Mouse (Mus musculus) MEL (cell line): ENCODE measurements around the gene Cdh15. TPM values are rescaled to one million over a fixed set of nuclear protein-coding genes. Genes with fewer than 3 reads are reported as not detected.

ENCODE experiments used
- DNase-seq: peaks from one replicate; pipeline ENCODE4 v3.0.0; 2011; ENCODE audit warnings: low read depth, low spot score
- H3K27ac ChIP-seq: 2 replicates; pipeline ENCODE4 v1.5.1; 2012; ENCODE audit warnings: low read depth, mild to moderate bottlenecking, control low read depth, low read length, moderate library complexity; ENCODE audit not compliant: control insufficient read depth
- H3K27me3 ChIP-seq, 2 experiments: fragments of 150-350 bp in 1 of 2; sonication (generic) in 1 of 2; 2 replicates each; pipeline ENCODE4 v1.6.1; 2012; ENCODE audit warnings: low read length in 2 of 2, mild to moderate bottlenecking in 2 of 2, improper control_type of control experiment in 1 of 2, moderate library complexity in 1 of 2; ENCODE audit not compliant: insufficient read depth in 2 of 2, control insufficient read depth in 1 of 2
- H3K36me3 ChIP-seq, 2 experiments: 2 replicates each; pipeline ENCODE4 v1.6.1; 2012 to 2014; ENCODE audit warnings: low read length in 2 of 2, improper control_type of control experiment in 1 of 2, inconsistent platforms in 1 of 2, mild to moderate bottlenecking in 1 of 2; ENCODE audit not compliant: insufficient read depth in 2 of 2, control insufficient read depth in 1 of 2
- H3K4me1 ChIP-seq, 2 experiments: fragments of 150-350 bp in 1 of 2; sonication (generic) in 1 of 2; 2 replicates each; pipeline ENCODE4 v1.6.1; 2012; ENCODE audit warnings: low read length in 2 of 2, improper control_type of control experiment in 1 of 2, mild to moderate bottlenecking in 1 of 2; ENCODE audit not compliant: insufficient read depth in 2 of 2, control insufficient read depth in 1 of 2
- H3K4me3 ChIP-seq, 2 experiments: fragments of 150-350 bp in 1 of 2; sonication (generic) in 1 of 2; 2 replicates each; pipeline ENCODE4 v1.5.1; 2012; ENCODE audit warnings: low read depth in 2 of 2, low read length in 2 of 2, mild to moderate bottlenecking in 2 of 2, moderate library complexity in 2 of 2, control low read depth in 1 of 2, improper control_type of control experiment in 1 of 2; ENCODE audit not compliant: control insufficient read depth in 1 of 2, insufficient read depth in 1 of 2
- H3K79me2 ChIP-seq: 2 replicates; pipeline ENCODE4 v1.6.1; 2012; ENCODE audit warnings: mild to moderate bottlenecking, low read length, moderate library complexity; ENCODE audit not compliant: control insufficient read depth, poor library complexity, insufficient read depth
- H3K9ac ChIP-seq: 2 replicates; pipeline ENCODE4 v1.6.1; 2012; ENCODE audit warnings: low read depth, mild to moderate bottlenecking, control low read depth, low read length, moderate library complexity; ENCODE audit not compliant: control insufficient read depth, poor library complexity, severe bottlenecking
- H3K9me3 ChIP-seq: fragments of 150-350 bp; sonication (generic); replicated peaks from 2 replicates; pipeline ENCODE4 v1.6.1; 2012; ENCODE audit warnings: mild to moderate bottlenecking, low read length, improper control_type of control experiment, moderate library complexity; ENCODE audit not compliant: insufficient read depth
- E2F4 ChIP-seq: IDR thresholded peaks from 2 replicates; pipeline ENCODE4 v1.6.1; 2011; ENCODE audit warnings: low read depth, low read length, improper control_type of control experiment, borderline replicate concordance
- EP300 ChIP-seq, 2 experiments: IDR thresholded peaks; 2 replicates each; pipeline ENCODE4 v1.6.1; 2011; ENCODE audit warnings: improper control_type of control experiment in 2 of 2, low read length in 2 of 2, low read depth in 1 of 2, mild to moderate bottlenecking in 1 of 2
- KAT2A ChIP-seq: conservative IDR thresholded peaks from 2 replicates; pipeline ENCODE4 v1.6.1; 2012; ENCODE audit warnings: low read depth, low read length, improper control_type of control experiment, inconsistent platforms
- MAFK ChIP-seq: IDR thresholded peaks from 2 replicates; pipeline ENCODE4 v1.6.1; 2011; ENCODE audit warnings: low read depth, mild to moderate bottlenecking, low read length, improper control_type of control experiment, borderline replicate concordance
- MAX ChIP-seq: IDR thresholded peaks from 2 replicates; pipeline ENCODE4 v1.6.1; 2011; ENCODE audit warnings: low read length, improper control_type of control experiment
- MXI1 ChIP-seq: IDR thresholded peaks from 2 replicates; pipeline ENCODE4 v1.6.1; 2011; ENCODE audit warnings: mild to moderate bottlenecking, low read depth, low read length, improper control_type of control experiment
- NELFE ChIP-seq: IDR thresholded peaks from 2 replicates; pipeline ENCODE4 v1.6.1; 2011; ENCODE audit warnings: low read depth, low read length, improper control_type of control experiment
- NRF1 ChIP-seq: IDR thresholded peaks from 2 replicates; pipeline ENCODE4 v1.6.1; 2014; ENCODE audit warnings: low read depth, mild to moderate bottlenecking, inconsistent platforms, low read length, improper control_type of control experiment, moderate library complexity; ENCODE audit not compliant: poor library complexity, insufficient read depth, severe bottlenecking
- POLR2A ChIP-seq, 2 experiments: IDR thresholded peaks; 2 replicates each; pipeline ENCODE4 v1.6.1; 2011 to 2012; ENCODE audit warnings: low read length in 2 of 2, mild to moderate bottlenecking in 2 of 2, control low read depth in 1 of 2, improper control_type of control experiment in 1 of 2, low read depth in 1 of 2, moderate library complexity in 1 of 2; ENCODE audit not compliant: control insufficient read depth in 1 of 2, insufficient read depth in 1 of 2, poor library complexity in 1 of 2
- RAD21 ChIP-seq: IDR thresholded peaks from 2 replicates; pipeline ENCODE4 v1.6.1; 2011; ENCODE audit warnings: mild to moderate bottlenecking, low read depth, low read length, improper control_type of control experiment
- RCOR1 ChIP-seq: IDR thresholded peaks from 2 replicates; pipeline ENCODE4 v1.6.1; 2012; ENCODE audit warnings: low read depth, mild to moderate bottlenecking, inconsistent platforms, low read length, improper control_type of control experiment
- TAL1 ChIP-seq: IDR thresholded peaks from 2 replicates; pipeline ENCODE4 v1.6.1; 2012; ENCODE audit warnings: mild to moderate bottlenecking, inconsistent platforms, low read length, moderate library complexity, mixed read lengths
- TBP ChIP-seq: IDR thresholded peaks from 2 replicates; pipeline ENCODE4 v1.8.0; 2011; ENCODE audit warnings: low read depth, low read length, improper control_type of control experiment
- USF1 ChIP-seq: IDR thresholded peaks from 2 replicates; pipeline ENCODE4 v1.6.1; 2014; ENCODE audit warnings: low read depth, mild to moderate bottlenecking, inconsistent platforms, low read length, improper control_type of control experiment, moderate library complexity
- ZC3H11A ChIP-seq: IDR thresholded peaks from 2 replicates; pipeline ENCODE4 v1.6.1; 2012; ENCODE audit warnings: low read depth, mild to moderate bottlenecking, inconsistent platforms, low read length, improper control_type of control experiment
- ZKSCAN1 ChIP-seq: IDR thresholded peaks from 2 replicates; pipeline ENCODE4 v1.6.1; 2012; ENCODE audit warnings: low read depth, mild to moderate bottlenecking, inconsistent platforms, low read length, improper control_type of control experiment, moderate library complexity
- polyA plus RNA-seq, 2 experiments: library from polyadenylated mRNA; stranded (reverse) in 1 of 2; unstranded in 1 of 2; fragments of >175 nt in 1 of 2; fragments of >200 nt in 1 of 2; gene quantifications; 2 replicates each; pipeline versions ENCODE4 v1.2.1 to v1.2.4; 2012; ENCODE audit warnings: low replicate concordance in 2 of 2, low read depth in 1 of 2; ENCODE audit not compliant: insufficient read length in 2 of 2, insufficient read depth in 1 of 2, missing spikeins in 1 of 2
- total RNA-seq: library from RNA; depleted of rRNA; stranded (reverse); fragments of 300-350 nt; gene quantifications from 2 replicates; pipeline ENCODE4 v1.2.3, GENCODE M21; 2012; rRNA removed

Cdh15 gene
- total and polyA plus RNA-seq, 3 experiments, result 0.08 to 0.71 TPM; not detected in 1

- H3K27me3 ChIP-seq, result no peaks in the 10 kb centered on the region
- no peak for DNase-seq
- H3K27ac ChIP-seq, result no peak overlapping the region
- H3K9ac ChIP-seq, result no peak overlapping the region
- no peak overlapping the region for H3K4me3 ChIP-seq
- peaks cover 2 to 16% of the 10 kb centered on the region in 2 experiments; a peak in 2 of 4 replicates for H3K4me1 ChIP-seq
- H3K79me2 ChIP-seq, result peaks cover 48% of the 10 kb centered on the region
- no peaks in the 10 kb centered on the region for H3K9me3 ChIP-seq
- peaks cover 9 to 10% of the 10 kb centered on the region in 2 experiments for H3K36me3 ChIP-seq
- TF ChIP-seq MXI1 (no peak), TAL1 (no peak), EP300 (IDR thresholded peaks at IDR 0.05; ENCODE audit: low read depth in 1 of 2, low read length in 2 of 2) (no peak), TBP (no peak), MAFK (no peak), ZC3H11A (no peak), MAX (no peak), NELFE (no peak), USF1 (no peak), KAT2A (no peak), NRF1 (no peak), POLR2A (IDR thresholded peaks at IDR 0.05; ENCODE audit: control insufficient read depth in 1 of 2, insufficient read depth in 1 of 2, low read depth in 1 of 2, low read length in 2 of 2, poor library complexity in 1 of 2) (no peak), RAD21 (no peak), E2F4 (no peak), RCOR1 (no peak), ZKSCAN1 (no peak)
- TF ChIP-seq, all 39 proteins: peak for 0
These were observed 69.0 kb downstream of the Cdh15 start for GRCm38 (mm10) chr8:122916766-122917165.

Other genes starting within 250 kb of the Cdh15 start
- 1.7 and 2.1 TPM in 2 replicates for gene Galns, start 236.5 kb upstream of the Cdh15 start, total RNA-seq
- 1 to 10 TPM in 1 of 2 experiments, not detected in 1; 3.0 TPM for gene Galns, start 236.5 kb upstream of the Cdh15 start, polyA plus RNA-seq
- gene Trappc2l, start 236.3 kb upstream of the Cdh15 start, total RNA-seq, result 21.6 and 21.7 TPM in 2 replicates
- gene Trappc2l, start 236.3 kb upstream of the Cdh15 start, polyA plus RNA-seq, result 10 to 100 TPM in 1 of 2 experiments, not detected in 1; 15.1 TPM
- not detected in 2 replicates for gene Pabpn1l, start 225.2 kb upstream of the Cdh15 start, total RNA-seq
- under 1 TPM in 1 of 2 experiments, not detected in 1; 0.15 TPM for gene Pabpn1l, start 225.2 kb upstream of the Cdh15 start, polyA plus RNA-seq
- 10.5 and 11.1 TPM in 2 replicates for gene Cbfa2t3, start 148.9 kb upstream of the Cdh15 start, total RNA-seq
- gene Cbfa2t3, start 148.9 kb upstream of the Cdh15 start, polyA plus RNA-seq, result 100 to 1,000 TPM in 1 of 2 experiments, not detected in 1; 102 TPM
- 17.8 and 19.4 TPM in 2 replicates for gene Acsf3, start 72.5 kb upstream of the Cdh15 start, total RNA-seq
- 10 to 100 TPM in 1 of 2 experiments, not detected in 1; 37.2 TPM for gene Acsf3, start 72.5 kb upstream of the Cdh15 start, polyA plus RNA-seq
- 49.2 and 57.8 TPM in 2 replicates for gene Ankrd11, start 194.3 kb downstream of the Cdh15 start, total RNA-seq
- 100 to 1,000 TPM in 1 of 2 experiments, 10 to 100 TPM in 1; 87.7 to 235 TPM for gene Ankrd11, start 194.3 kb downstream of the Cdh15 start, polyA plus RNA-seq
- gene Spg7, start 215.0 kb downstream of the Cdh15 start, total RNA-seq, result 28.9 and 32.0 TPM in 2 replicates
- 10 to 100 TPM in 1 of 2 experiments, not detected in 1; 36.0 TPM for gene Spg7, start 215.0 kb downstream of the Cdh15 start, polyA plus RNA-seq